Mouse (Mus musculus) myocyte (in vitro differentiated cells): Measurements from ENCODE around the gene Micall1.
A peak's percentile ranks its signal among the peaks of the same experiment; 100 is the strongest.

Experiments used
- CEBPB ChIP-seq: IDR thresholded peaks from 2 replicates; pipeline ENCODE4 v1.6.1; 2011; ENCODE audit warnings: mild to moderate bottlenecking, moderate library complexity; ENCODE audit not compliant: poor library complexity, insufficient read depth, severe bottlenecking
- E2F4 ChIP-seq: IDR thresholded peaks from one replicate; pipeline ENCODE4 v1.6.1; 2011; ENCODE audit warnings: mild to moderate bottlenecking, control low read depth, moderate library complexity; ENCODE audit not compliant: insufficient read depth
- MAX ChIP-seq: IDR thresholded peaks from one replicate; pipeline ENCODE4 v1.6.1; 2011; ENCODE audit warnings: low read depth, mild to moderate bottlenecking, control low read depth
- MYOD1 ChIP-seq, 3 experiments: IDR thresholded peaks; one replicate each; pipeline ENCODE4 v1.6.1; 2011; ENCODE audit warnings: control low read depth in 2 of 3, low read depth in 2 of 3, mild to moderate bottlenecking in 2 of 3, moderate library complexity in 1 of 3; ENCODE audit not compliant: insufficient read length in 2 of 3, control insufficient read depth in 1 of 3
- MYOG ChIP-seq, 3 experiments: IDR thresholded peaks; one replicate each; pipeline ENCODE4 v1.6.1; 2011; ENCODE audit warnings: control low read depth in 2 of 3, low read depth in 2 of 3, mild to moderate bottlenecking in 2 of 3; ENCODE audit not compliant: insufficient read length in 2 of 3, control insufficient read depth in 1 of 3, insufficient read depth in 1 of 3
- POLR2A ChIP-seq: IDR thresholded peaks from one replicate; pipeline ENCODE4 v1.6.1; 2011; ENCODE audit warnings: low read depth, mild to moderate bottlenecking, control low read depth, moderate library complexity; ENCODE audit not compliant: insufficient read length
- POLR2AphosphoS2 ChIP-seq: IDR thresholded peaks from one replicate; pipeline ENCODE4 v1.6.1; 2011; ENCODE audit warnings: low read depth, control low read depth; ENCODE audit not compliant: insufficient read length
- REST ChIP-seq: IDR thresholded peaks from one replicate; pipeline ENCODE4 v1.6.1; 2011; ENCODE audit warnings: mild to moderate bottlenecking, control low read depth, moderate library complexity; ENCODE audit not compliant: insufficient read depth, insufficient read length
- SRF ChIP-seq: IDR thresholded peaks from one replicate; pipeline ENCODE4 v1.6.1; 2011; ENCODE audit warnings: low read depth; ENCODE audit not compliant: control insufficient read depth, insufficient read length
- TCF12 ChIP-seq: IDR thresholded peaks from one replicate; pipeline ENCODE4 v1.6.1; 2011; ENCODE audit warnings: mild to moderate bottlenecking, control low read depth; ENCODE audit not compliant: poor library complexity, insufficient read depth, severe bottlenecking
- TCF3 ChIP-seq: IDR thresholded peaks from one replicate; pipeline ENCODE4 v1.6.1; 2011; ENCODE audit warnings: low read depth, control low read depth; ENCODE audit not compliant: insufficient read length
- USF1 ChIP-seq: IDR thresholded peaks from one replicate; pipeline ENCODE4 v1.6.1; 2011; ENCODE audit warnings: low read depth, mild to moderate bottlenecking, control low read depth, moderate library complexity

GRCm38 (mm10) chr15:79109321-79109934 lies 730 bp downstream of the Micall1 start:
- no peak for TF ChIP-seq POLR2AphosphoS2
- no peak for TF ChIP-seq POLR2A
- TF ChIP-seq SRF, result no peak
- TF ChIP-seq CEBPB, result no peak
- TF ChIP-seq MAX, result no peak
- no peak for TF ChIP-seq E2F4
- no peak for TF ChIP-seq USF1
- no peak for TF ChIP-seq REST
- peak in 1 of 3 experiments; percentile 7 for TF ChIP-seq MYOD1 (IDR thresholded peaks at IDR 0.05; ENCODE audit: control insufficient read depth in 1 of 3, insufficient read length in 2 of 3, low read depth in 2 of 3)
- no peak for TF ChIP-seq MYOG (IDR thresholded peaks at IDR 0.05; ENCODE audit: control insufficient read depth in 1 of 3, insufficient read depth in 1 of 3, insufficient read length in 2 of 3, low read depth in 2 of 3)
- no peak for TF ChIP-seq TCF12
- no peak for TF ChIP-seq TCF3
